Mouse (Mus musculus): Measurements from ENCODE around the gene Gpr87. TPM values are rescaled to one million over a fixed set of nuclear protein-coding genes. Genes with fewer than 3 reads are reported as not detected.
A peak's percentile ranks its signal among the peaks of the same experiment; 100 is the strongest.

Gpr87 gene
- polyA plus RNA-seq, 1 experiment from 2014 or later, result not detected

DNA sequence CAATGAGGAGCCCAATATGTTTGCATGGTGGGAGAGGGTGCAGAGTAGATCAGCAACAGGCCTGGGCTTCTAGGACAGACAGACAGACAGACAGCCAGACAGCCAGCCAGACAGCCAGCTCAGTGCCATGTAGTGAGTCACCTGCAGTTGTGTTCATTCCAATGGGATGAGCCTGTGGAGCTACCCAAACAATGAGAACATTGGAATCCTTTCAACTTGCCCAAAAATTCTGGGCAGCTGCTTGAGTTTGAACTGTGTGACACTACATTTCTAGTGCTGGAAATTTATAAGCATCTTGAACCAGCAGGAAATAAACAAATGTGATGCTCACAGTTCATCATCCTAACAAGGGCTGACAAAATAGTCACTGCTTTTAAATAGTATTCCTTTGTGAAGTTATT lies 55.3 kb downstream of the Gpr87 start:
- no peak overlapping the region for H3K27ac ChIP-seq (ENCODE audit: low read depth, low read length)
- H3K4me2 ChIP-seq, result no peak overlapping the region
- no peak overlapping the region for H3K4me3 ChIP-seq (ENCODE audit: low read depth, low read length)
- H3K9me3 ChIP-seq (ENCODE audit: control insufficient read depth, low read length), result no peaks in the 10 kb centered on the region
- H3K9ac ChIP-seq (ENCODE audit: low read depth, low read length), result no peak overlapping the region
- no peaks in the 10 kb centered on the region for H3K27me3 ChIP-seq (replicated peaks; ENCODE audit: control insufficient read depth, insufficient read depth, low read length)
- no peaks in the 10 kb centered on the region for H3K36me3 ChIP-seq (ENCODE audit: control insufficient read depth, insufficient read depth, low read length)
- no peak for ATAC-seq (replicated peaks; ENCODE audit: low FRiP score)
- no peaks in the 10 kb centered on the region for H3K4me1 ChIP-seq (replicated peaks; ENCODE audit: control insufficient read depth, insufficient read depth, low read length)
- no peak for DNase-seq (ENCODE audit: low spot score)

DNA sequence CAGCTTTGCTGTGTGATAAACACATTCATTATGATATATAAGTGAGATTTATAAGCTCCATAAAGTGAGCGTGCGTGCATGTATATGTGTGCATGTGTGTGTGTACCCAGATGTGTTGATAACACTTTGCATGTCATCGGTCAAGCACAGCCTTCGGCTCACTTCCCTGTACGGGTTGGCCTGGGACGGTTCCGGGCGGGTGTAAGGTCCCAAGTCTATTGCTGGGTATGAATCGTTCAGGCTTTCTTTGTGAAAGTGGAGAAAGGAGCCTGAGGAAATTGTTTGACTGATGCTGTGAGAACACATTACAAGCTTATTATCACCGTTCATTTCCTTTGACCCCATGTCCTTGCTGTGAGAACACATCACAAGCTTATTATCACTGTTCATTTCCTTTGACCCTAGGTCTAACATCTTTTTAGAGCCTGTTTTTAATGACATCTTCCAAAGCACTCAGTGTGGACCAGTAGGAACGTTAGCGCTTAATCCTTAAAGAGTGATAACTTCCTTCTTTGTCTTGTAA lies 55.9 kb downstream of the Gpr87 start:
- DNase-seq (ENCODE audit: low spot score) (no peak), ATAC-seq (replicated peaks; ENCODE audit: low FRiP score) (no peak)
- Histone ChIP-seq H3K27ac (ENCODE audit: low read depth, low read length) (no peak overlapping the region), H3K4me3 (ENCODE audit: low read depth, low read length) (no peak overlapping the region), H3K4me1 (replicated peaks; ENCODE audit: control insufficient read depth, insufficient read depth, low read length) (no peaks in the 10 kb centered on the region), H3K9ac (ENCODE audit: low read depth, low read length) (no peak overlapping the region), H3K9me3 (ENCODE audit: control insufficient read depth, low read length) (no peaks in the 10 kb centered on the region), H3K36me3 (ENCODE audit: control insufficient read depth, insufficient read depth, low read length) (no peaks in the 10 kb centered on the region), H3K27me3 (replicated peaks; ENCODE audit: control insufficient read depth, insufficient read depth, low read length) (no peaks in the 10 kb centered on the region), H3K4me2 (no peak overlapping the region)
- WGBS, result 75% methylated on average over 12 of the region's 12 CpGs

DNA sequence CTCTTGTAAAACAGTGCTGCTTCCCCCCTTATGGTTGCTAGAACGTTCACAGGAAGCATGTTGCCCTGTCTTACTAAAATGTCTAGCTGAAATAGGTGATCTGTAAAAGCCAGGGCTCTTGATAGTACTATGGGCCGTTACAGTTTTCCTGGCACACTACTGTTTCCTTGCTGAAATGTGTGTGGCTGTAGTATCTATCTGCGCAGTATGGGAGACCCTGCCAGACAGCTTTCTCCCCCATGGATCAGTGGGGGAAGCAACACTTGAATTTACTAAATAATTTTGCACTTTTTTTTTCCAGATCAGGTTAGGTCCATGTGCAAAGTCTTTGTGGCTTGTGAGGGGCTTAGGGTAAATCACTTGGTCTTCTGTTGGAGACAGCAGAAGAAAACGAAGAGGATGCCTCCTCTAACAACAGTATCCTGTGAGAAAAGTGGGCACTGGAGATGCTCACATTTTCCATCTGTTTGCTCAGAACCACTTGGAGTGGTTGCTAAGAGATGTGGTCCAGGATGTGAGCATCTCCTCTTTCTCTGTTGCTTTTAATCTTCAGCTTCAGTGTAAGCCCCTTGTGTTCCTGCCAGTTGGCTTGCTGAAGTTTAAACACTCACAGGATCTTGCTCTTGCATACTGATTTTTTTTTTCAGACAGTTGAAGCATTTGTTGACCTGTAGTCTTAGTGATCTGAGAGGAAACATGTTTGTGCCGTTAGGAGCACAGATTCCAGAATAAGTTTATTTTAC lies 58.8 kb downstream of the Gpr87 start:
- Histone ChIP-seq H3K9me3 (ENCODE audit: control insufficient read depth, low read length) (no peaks in the 10 kb centered on the region), H3K9ac (ENCODE audit: low read depth, low read length) (no peak overlapping the region), H3K4me2 (no peak overlapping the region), H3K27me3 (replicated peaks; ENCODE audit: control insufficient read depth, insufficient read depth, low read length) (no peaks in the 10 kb centered on the region), H3K4me1 (replicated peaks; ENCODE audit: control insufficient read depth, insufficient read depth, low read length) (peaks cover 11% of the 10 kb centered on the region), H3K4me3 (ENCODE audit: low read depth, low read length) (no peak overlapping the region), H3K27ac (ENCODE audit: low read depth, low read length) (no peak overlapping the region), H3K36me3 (ENCODE audit: control insufficient read depth, insufficient read depth, low read length) (no peaks in the 10 kb centered on the region)
- 75% methylated on average over 5 of the region's 5 CpGs for WGBS
- no peak for ATAC-seq (replicated peaks; ENCODE audit: low FRiP score)
- DNase-seq (ENCODE audit: low spot score), result no peak

DNA sequence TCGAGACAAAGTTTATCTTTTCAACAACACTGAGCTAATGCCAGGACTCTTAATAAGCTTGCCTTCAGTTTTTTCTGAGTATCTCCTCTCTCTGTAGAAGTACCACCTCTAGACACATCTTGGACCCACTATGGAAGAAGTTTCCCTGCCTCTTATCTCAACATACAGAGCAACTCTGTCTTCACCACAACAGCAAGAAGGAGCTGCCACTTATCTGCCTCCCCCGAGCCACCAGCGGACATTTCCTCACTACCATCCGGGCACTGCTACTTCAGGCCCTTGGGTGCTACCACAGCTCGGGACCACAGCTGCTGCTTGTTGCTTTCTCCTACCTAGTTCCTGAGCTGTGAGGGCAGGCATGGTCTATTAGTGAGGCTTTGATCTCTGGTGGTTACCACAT lies 61.7 kb downstream of the Gpr87 start:
- Histone ChIP-seq H3K27me3 (replicated peaks; ENCODE audit: control insufficient read depth, insufficient read depth, low read length) (no peaks in the 10 kb centered on the region), H3K9me3 (ENCODE audit: control insufficient read depth, low read length) (no peaks in the 10 kb centered on the region), H3K9ac (ENCODE audit: low read depth, low read length) (no peak overlapping the region), H3K27ac (ENCODE audit: low read depth, low read length) (no peak overlapping the region), H3K4me1 (replicated peaks; ENCODE audit: control insufficient read depth, insufficient read depth, low read length) (peaks cover 19% of the 10 kb centered on the region), H3K36me3 (ENCODE audit: control insufficient read depth, insufficient read depth, low read length) (no peaks in the 10 kb centered on the region), H3K4me2 (no peak overlapping the region), H3K4me3 (ENCODE audit: low read depth, low read length) (no peak overlapping the region)
- DNase-seq (ENCODE audit: low spot score) (no peak), ATAC-seq (replicated peaks; ENCODE audit: low FRiP score) (peak; percentile 85)
- 31% methylated on average over 5 of the region's 5 CpGs for WGBS

DNA sequence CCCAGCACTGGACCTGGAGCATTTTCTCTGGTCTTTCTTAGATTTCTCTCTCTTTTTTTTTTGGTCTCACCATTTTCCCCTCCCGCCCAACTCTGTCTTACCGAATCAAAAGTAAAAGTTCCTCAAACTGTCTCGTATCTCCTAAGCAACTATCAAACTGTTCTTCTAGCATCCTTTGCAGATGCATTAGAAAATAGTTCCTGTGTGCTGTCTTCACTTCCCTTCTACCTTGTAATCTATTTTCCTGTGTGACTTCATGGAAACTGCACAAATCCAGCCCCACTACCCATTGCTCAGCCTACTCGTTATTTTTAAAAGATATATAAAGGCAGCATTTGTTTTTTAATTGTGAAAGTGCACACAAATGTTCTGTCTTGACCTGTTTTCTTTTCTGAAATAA lies 62.9 kb downstream of the Gpr87 start:
- no peaks in the 10 kb centered on the region for H3K27me3 ChIP-seq (replicated peaks; ENCODE audit: control insufficient read depth, insufficient read depth, low read length)
- H3K4me1 ChIP-seq (replicated peaks; ENCODE audit: control insufficient read depth, insufficient read depth, low read length), result peaks cover 19% of the 10 kb centered on the region

DNA sequence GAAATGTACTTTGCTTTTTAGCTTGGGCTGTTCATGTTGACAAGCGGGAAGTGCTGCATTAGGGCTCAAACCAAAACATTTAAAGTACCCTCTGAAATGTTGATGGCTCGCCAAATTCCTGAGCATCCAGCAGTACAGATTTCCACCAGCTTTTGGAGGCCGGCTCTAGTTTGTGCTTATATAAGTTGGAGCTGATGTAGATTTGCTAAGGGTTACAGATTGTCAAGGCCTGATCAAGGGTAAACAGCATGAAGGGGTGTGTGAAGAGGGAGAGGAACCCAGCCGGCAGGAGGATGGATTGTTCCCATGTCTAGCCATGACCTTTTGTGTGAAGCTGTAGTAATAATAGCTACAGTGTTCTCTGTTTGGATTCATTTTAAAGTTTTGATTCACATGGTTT lies 63.8 kb downstream of the Gpr87 start:
- H3K4me3 ChIP-seq (ENCODE audit: low read depth, low read length), result no peak overlapping the region

More for the DNA sequence above, 62.9 kb downstream of the Gpr87 start:
- H3K4me3 ChIP-seq (ENCODE audit: low read depth, low read length), result no peak overlapping the region
- no peaks in the 10 kb centered on the region for H3K9me3 ChIP-seq (ENCODE audit: control insufficient read depth, low read length)
- no peak overlapping the region for H3K4me2 ChIP-seq
- H3K27ac ChIP-seq (ENCODE audit: low read depth, low read length), result no peak overlapping the region
- H3K36me3 ChIP-seq (ENCODE audit: control insufficient read depth, insufficient read depth, low read length), result no peaks in the 10 kb centered on the region
- H3K9ac ChIP-seq (ENCODE audit: low read depth, low read length), result no peak overlapping the region
- ATAC-seq (replicated peaks; ENCODE audit: low FRiP score) (no peak), DNase-seq (ENCODE audit: low spot score) (no peak)
- WGBS, result 68% methylated on average over 4 of the region's 4 CpGs

DNA sequence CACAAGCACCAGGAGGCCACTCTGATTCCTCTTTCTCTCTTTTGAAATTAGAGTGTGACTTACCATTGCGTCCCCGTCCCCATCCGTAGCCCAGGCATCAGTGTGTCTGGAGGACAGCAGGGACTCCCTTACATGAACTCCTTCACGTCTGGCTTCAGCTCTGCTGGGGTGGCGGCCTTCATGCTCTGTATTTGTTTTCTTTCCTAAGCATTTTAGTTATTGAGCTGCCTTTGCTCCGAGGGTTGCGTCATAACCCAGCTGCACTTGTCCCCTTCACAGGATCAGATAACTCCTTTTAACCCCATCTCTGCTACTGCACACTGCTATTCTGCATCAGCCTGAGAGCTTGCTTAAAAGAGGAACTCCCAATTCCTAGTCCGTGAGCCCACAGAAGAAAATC lies 64.5 kb downstream of the Gpr87 start:
- no peak overlapping the region for H3K4me3 ChIP-seq (ENCODE audit: low read depth, low read length)
- H3K9ac ChIP-seq (ENCODE audit: low read depth, low read length), result no peak overlapping the region
- H3K4me2 ChIP-seq, result peak overlapping the region; percentile 49
- H3K36me3 ChIP-seq (ENCODE audit: control insufficient read depth, insufficient read depth, low read length), result no peaks in the 10 kb centered on the region
- H3K9me3 ChIP-seq (ENCODE audit: control insufficient read depth, low read length), result no peaks in the 10 kb centered on the region
- WGBS, result 40% methylated on average over 8 of the region's 8 CpGs
- ATAC-seq (replicated peaks; ENCODE audit: low FRiP score) (peak; percentile 39), DNase-seq (ENCODE audit: low spot score) (no peak)
- no peaks in the 10 kb centered on the region for H3K27me3 ChIP-seq (replicated peaks; ENCODE audit: control insufficient read depth, insufficient read depth, low read length)
- no peak overlapping the region for H3K27ac ChIP-seq (ENCODE audit: low read depth, low read length)
- H3K4me1 ChIP-seq (replicated peaks; ENCODE audit: control insufficient read depth, insufficient read depth, low read length), result peaks cover 27% of the 10 kb centered on the region

More for the DNA sequence above, 63.8 kb downstream of the Gpr87 start:
- Histone ChIP-seq H3K4me2 (no peak overlapping the region), H3K27ac (ENCODE audit: low read depth, low read length) (no peak overlapping the region), H3K4me1 (replicated peaks; ENCODE audit: control insufficient read depth, insufficient read depth, low read length) (peaks cover 21% of the 10 kb centered on the region), H3K27me3 (replicated peaks; ENCODE audit: control insufficient read depth, insufficient read depth, low read length) (no peaks in the 10 kb centered on the region), H3K36me3 (ENCODE audit: control insufficient read depth, insufficient read depth, low read length) (no peaks in the 10 kb centered on the region), H3K9ac (ENCODE audit: low read depth, low read length) (no peak overlapping the region), H3K9me3 (ENCODE audit: control insufficient read depth, low read length) (no peaks in the 10 kb centered on the region)
- no peak for DNase-seq (ENCODE audit: low spot score)
- ATAC-seq (replicated peaks; ENCODE audit: low FRiP score), result no peak
- 79% methylated on average over 4 of the region's 4 CpGs for WGBS

DNA sequence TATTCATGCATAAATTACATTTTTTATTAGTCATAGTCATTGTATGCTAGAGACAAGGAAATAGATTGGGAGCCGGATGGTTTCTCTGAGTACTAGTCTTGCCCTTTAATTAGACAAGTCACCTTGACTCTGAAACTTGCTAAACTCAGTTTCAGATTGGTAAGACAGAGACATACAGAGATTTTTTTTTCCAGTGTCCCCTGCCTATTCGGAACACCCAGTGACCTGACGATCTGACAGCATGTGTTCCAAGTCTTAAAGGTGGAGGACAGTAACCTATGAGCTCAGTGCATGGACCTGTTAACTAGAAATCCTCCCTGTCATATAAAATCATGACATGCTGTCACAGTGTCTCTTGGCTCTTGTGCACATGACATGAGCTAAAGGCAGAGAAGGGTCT lies 65.4 kb downstream of the Gpr87 start:
- Histone ChIP-seq H3K9me3 (ENCODE audit: control insufficient read depth, low read length) (no peaks in the 10 kb centered on the region), H3K27me3 (replicated peaks; ENCODE audit: control insufficient read depth, insufficient read depth, low read length) (no peaks in the 10 kb centered on the region), H3K27ac (ENCODE audit: low read depth, low read length) (no peak overlapping the region), H3K4me3 (ENCODE audit: low read depth, low read length) (no peak overlapping the region), H3K4me2 (no peak overlapping the region), H3K9ac (ENCODE audit: low read depth, low read length) (no peak overlapping the region), H3K36me3 (ENCODE audit: control insufficient read depth, insufficient read depth, low read length) (no peaks in the 10 kb centered on the region), H3K4me1 (replicated peaks; ENCODE audit: control insufficient read depth, insufficient read depth, low read length) (peaks cover 34% of the 10 kb centered on the region)
- DNase-seq (ENCODE audit: low spot score), result no peak
- ATAC-seq (replicated peaks; ENCODE audit: low FRiP score), result no peak
- WGBS, result 86% methylated on average over 3 of the region's 3 CpGs
